Mouse (Mus musculus) CD8-positive naive resting alpha-beta T cell, adult 2 months (primary cell): ENCODE results near the gene Slc17a8.

Experiments used
- DNase-seq, 2 experiments: peaks; one replicate each; pipeline ENCODE4 v3.0.0; 2022; ENCODE audit warnings: low read depth in 2 of 2, low spot score in 2 of 2

The Slc17a8 gene

DNA sequence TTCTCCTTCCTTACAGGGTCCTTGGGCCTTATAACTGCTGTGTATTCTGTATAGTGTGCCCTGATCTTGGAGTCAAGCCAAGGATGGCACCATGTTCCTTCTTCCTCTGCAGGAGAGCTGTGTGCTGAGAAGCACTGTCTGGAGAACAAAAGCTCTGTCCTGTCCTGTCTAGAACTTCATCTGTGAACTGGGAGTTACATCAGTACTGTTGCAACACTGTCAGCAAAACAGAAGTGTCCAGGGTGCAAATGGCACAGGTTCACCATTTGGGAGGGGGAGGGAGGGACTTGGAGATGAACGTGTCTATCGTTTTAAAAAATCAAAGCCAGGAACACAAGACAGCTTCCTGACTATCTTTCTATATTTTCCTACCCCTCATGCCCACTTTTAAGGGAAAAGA, 89.1 kb downstream of the Slc17a8 start:
- no peak for DNase-seq

DNA sequence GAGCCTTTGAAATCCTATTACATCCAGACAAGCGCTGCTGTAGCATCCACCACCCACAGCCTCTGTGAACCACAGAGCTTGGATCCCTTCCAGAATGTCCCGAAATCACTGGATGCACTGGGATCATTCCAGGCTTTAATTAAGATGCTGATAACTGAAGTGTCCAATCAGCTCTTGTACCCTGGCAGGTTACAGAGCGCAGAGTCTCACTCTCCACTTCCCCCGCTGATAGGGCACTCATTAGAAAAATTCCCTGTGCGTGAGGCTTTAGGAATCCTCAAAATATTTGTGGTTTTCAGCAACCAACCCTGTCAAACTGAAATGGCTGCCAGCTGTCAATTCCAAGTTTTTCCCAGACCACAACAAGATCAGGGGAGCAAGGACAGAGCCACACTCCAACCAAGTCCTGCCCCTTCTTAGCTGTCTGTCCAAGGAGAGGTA, 89.8 kb downstream of the Slc17a8 start:
- no peak for DNase-seq

DNA sequence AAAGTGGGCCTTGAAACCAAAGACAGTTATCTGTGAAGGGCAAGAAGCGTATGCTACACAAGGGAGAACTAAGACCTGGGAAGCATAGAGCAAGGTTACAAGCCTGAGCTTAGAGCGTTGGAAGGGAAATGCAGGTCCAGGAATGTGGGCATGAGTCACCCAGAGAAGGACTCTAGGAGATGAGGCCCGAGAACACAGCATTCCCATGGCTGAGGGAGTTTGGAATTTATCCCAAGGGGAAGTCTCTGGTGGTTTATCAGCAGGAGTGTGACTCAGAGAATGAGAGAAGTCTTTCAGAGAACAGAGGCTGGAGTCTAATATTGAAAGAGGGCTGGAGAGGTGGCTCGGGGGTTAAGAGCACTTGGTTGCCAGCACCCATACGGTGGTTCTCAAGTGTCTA, 94.0 kb downstream of the Slc17a8 start:
- DNase-seq = no peak

DNA sequence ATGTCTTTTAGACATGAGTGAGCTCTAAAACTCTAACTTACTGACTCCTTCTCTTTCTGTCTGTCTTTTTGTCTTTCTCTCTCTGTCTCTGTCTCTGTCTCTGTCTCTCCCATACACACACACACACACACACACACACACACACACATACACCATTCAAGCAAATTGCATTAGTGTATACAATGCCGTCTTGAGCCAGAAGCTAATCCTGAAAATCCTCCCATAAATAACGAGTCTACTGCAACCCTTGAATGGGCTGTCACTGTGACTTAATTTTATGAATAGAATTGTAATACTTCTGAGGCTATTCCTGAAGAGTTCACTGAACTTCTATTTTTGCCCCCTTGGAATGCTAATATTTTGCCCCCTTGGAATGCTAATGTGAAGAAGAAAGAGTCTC, 95.2 kb downstream of the Slc17a8 start:
- no peak for DNase-seq
